Mouse (Mus musculus) layer of hippocampus, postnatal 36 days (tissue): ENCODE results near the gene Adgra1. TPM values are rescaled to one million over a fixed set of nuclear protein-coding genes. Genes with fewer than 3 reads are reported as not detected.

Experiments used
- DNase-seq, 2 experiments: peaks; one replicate each; pipeline ENCODE4 v3.0.0; 2022
- total RNA-seq, 2 experiments: library from RNA; stranded (reverse); gene quantifications; 2 replicates each; pipeline ENCODE4 v1.2.3; 2021

Gene Adgra1
- total RNA-seq, 2 experiments from 2014 or later: 47.9 to 49.6 TPM

- DNase-seq: peak; percentile 28 to 45
Observed at GRCm38 (mm10) chr7:139850152-139850551, 16.2 kb downstream of the Adgra1 start.

DNA sequence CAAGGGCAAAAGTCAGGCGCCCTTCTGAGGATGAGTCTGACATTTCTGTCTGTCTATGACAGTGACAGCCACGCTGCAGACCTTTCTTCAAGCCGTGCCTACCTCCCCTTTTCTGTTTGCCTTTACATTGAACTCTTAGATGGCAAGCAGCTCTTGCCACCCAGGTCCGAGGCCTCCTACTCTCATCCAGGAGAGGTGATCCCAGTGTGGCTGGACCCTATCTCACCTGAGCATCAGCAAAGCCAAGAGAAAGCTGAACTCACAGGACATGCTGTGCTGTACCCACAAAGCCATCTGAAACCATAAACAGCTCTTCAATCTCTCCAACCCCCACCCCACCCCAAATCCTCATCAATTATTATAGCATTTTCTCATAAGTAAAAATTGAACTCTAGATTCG lies 16.7 kb downstream of the Adgra1 start:
- no peak for DNase-seq

- DNase-seq: peak; percentile 40 to 46
Observed at GRCm38 (mm10) chr7:139851098-139851497, 17.1 kb downstream of the Adgra1 start.

DNA sequence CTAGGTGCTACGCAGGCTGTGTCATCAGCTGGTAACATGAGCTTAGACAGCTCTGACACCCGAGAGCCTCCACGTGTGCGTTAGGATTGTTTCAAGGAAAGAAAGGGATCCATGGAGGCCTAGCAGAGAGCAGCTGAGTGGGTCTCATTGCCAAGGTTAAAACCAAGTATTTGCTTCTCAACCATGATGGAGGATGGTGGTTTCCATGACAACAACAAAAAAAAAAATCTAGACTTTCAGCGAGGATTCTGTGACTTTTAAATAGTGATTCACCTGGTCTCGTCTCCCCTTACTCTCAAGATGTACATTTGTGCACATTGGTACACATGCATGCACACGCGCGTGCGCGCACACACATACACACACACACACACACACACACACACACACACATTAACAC lies 21.3 kb downstream of the Adgra1 start:
- no peak for DNase-seq

- DNase-seq: peak; percentile 72 to 76
Observed at GRCm38 (mm10) chr7:139861411-139861810, 27.4 kb downstream of the Adgra1 start.

- no peak for DNase-seq
Observed at GRCm38 (mm10) chr7:139863076-139863475, 29.1 kb downstream of the Adgra1 start.

GRCm38 (mm10) chr7:139864253-139864652 lies 30.3 kb downstream of the Adgra1 start:
- no peak for DNase-seq

DNA sequence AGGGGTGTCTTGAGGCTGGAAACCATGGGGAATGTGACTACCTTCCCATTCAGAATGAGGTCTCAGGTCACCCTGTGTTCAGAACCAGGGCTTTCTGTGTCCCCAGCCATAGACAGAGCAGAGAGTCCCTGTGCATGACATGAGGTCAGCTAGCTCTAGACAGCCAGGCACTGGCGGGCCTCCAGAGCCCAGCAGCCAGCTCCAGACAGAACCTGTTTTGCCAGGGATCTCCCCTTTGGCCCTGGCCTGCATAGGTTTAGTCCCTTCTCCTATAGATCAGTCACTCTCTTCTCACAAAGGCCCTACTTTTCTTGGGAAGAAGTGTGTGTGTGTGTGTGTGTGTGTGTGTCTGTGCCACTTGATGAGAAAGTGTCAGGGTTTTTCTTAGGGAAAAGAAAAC lies 30.9 kb downstream of the Adgra1 start:
- DNase-seq: no peak

DNA sequence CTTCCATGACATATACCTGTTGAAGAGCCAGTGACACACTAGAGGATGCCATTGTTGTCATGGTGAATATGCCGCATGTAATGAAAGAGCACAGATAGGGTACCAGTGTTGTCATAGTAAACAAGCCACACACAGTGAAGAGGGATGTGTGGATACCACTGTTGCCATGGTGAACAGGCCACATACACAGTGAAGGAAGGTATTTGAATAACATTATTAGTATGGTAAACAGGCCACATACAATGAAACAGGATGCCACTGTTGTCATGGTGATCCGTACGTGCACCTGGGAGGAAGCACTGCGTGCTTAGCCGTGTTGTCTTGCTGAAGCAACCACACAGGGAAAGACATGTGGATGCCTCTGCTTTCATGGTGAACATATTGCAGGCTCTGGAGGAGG lies 37.0 kb downstream of the Adgra1 start:
- no peak for DNase-seq

DNA sequence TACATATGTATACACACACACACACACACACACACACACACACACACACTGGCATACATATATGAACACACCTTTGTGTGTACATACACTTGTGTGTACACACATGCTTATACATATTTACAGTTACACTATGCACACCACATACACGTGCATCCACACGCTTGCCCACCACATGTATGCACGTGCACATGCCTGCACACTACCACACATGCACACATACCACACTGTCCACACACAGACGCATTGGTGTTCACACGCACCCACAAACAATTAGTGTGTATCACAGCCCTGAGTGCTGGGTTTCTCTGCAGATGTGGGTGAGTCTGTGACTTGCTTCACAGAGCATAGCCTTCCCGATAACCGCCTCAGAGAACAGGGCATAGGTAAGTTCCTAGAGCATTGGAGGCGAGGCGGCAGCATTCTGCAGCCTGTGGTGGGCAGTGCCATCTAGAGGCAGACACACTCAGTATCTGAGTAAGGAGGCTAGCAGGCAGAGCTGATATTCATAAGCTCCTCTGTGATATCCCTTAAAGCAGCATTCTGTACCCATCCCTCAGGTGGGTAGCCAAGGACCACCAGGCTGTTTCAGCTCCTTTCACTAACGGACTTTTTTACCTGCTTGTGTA lies 43.3 kb downstream of the Adgra1 start:
- DNase-seq: no peak

GRCm38 (mm10) chr7:139878122-139878521 lies 44.1 kb downstream of the Adgra1 start:
- DNase-seq: no peak

DNA sequence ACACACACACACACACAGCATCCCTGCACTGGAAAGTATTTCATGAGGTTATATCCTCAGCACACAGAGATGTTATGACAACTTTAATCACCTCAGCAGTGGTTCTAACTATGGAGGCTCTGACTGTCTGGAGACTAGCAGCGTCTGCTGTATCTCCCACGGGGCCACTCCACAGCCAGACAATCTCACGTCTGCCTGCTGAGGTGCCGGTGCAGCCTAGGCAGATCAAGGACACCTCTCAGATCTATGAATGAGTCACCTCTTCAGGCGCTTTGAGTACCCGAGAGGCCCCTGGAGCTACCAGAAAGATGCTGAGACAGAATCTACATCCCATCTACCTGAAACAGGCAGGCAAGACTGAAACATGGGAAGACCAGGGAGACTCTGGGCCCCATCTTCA lies 44.6 kb downstream of the Adgra1 start:
- DNase-seq: no peak

DNA sequence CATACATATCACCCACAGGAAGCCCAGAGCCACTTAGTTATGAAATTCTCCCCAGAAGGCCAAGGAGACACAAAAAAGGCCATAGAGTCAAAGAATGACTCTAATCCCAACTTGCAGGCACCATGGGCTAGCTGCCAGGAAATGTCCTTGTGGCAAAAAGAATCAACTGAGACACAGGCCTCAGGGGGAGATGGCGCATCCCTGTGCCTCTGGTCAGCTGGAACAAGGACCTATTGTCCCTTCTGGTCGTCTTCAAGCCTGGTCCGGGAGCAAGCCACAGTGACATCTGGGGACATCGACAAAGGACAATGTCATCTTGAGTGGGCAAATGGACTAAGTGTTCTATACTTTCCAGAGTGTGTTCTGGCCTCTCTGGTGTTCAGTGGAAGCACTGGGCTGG lies 49.6 kb downstream of the Adgra1 start:
- DNase-seq: no peak

DNA sequence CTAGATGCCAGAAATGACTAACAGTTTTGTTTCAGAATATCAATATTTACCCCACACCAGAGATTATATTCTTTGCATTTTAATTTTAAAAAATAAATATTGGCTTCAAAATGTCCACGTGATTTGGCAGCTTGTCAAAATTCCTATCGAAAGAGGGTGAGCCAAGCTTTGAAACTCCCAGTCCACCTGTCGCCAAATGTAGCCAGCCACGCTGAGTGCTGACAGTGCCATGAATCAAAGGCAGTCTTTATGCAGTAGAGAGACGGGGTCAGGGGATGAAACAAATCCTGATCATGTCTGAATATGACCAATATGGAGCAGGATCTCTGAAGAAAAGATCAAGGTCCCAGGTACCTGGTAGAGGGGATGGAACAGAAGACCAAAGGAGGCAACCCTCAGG lies 57.8 kb downstream of the Adgra1 start:
- DNase-seq: no peak

DNA sequence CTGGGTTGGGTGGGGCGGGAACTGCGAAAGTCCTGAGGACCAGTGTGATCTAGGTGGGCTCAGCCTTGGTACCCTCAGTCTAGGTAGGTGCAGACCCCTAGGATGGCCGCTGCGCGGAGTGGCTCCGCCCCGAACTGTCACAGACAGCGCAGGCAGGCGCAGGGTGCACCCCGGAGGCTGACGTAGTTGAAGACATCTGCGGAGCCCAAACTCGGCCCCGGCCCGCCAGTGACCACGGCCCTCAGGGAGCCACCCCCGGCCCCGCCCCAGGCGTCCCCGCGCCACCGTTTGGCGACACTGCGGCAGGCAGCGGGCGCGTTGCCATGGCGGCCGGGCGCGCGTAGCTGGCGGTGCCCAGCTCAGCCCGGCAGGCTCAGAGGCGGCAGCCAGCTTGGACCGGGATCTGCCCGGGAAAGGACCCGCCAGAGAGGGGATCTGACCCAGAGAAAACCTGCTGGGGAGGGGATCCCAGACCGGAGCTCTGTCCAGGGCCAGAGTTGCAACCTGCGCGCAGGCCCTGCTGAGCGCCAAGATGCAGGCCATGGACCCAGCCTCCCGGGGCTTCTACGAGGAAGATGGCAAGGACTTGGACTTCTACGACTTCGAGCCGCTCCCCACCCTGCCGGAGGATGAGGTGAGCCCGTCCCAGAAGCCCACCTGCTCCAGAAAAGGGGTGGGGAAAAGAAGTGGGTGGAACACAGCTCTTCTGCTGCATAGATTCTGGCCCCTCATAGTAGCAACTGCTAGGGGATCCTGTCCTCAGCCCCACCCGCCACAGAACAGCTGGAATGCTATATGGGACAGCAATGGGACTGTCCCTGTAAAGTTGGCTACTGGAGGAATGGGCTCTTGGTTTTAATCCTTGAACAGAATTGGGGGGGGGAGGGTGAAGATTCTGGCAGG lies 60.9 kb downstream of the Adgra1 start, which contains the start of gene Kndc1:
TSS of gene Kndc1 (plus strand) at position 42 of the 903 bp plus-strand sequence.
- DNase-seq: peak; percentile 82 to 83

DNA sequence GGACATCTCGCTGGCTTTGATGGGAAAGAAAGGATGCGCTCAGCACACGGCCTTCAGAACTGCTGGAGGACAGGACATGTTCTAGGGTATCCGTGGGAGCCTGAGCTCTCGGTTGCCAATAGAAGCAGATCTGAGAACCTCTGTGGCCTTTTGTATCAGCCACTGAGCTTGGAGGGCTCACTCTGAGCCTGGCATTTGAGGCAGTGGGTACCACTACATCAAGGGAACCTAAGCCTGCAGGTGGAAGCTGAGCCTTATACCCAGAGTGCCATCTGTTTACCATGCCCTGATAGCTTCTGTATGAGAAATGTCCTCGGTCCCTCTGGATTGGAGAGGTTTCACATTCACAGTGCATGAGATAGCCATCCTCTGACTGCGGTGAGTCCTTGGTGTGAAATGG lies 62.3 kb downstream of the Adgra1 start:
- DNase-seq: no peak

- DNase-seq: no peak
Observed at GRCm38 (mm10) chr7:139896796-139897195, 62.8 kb downstream of the Adgra1 start.

DNA sequence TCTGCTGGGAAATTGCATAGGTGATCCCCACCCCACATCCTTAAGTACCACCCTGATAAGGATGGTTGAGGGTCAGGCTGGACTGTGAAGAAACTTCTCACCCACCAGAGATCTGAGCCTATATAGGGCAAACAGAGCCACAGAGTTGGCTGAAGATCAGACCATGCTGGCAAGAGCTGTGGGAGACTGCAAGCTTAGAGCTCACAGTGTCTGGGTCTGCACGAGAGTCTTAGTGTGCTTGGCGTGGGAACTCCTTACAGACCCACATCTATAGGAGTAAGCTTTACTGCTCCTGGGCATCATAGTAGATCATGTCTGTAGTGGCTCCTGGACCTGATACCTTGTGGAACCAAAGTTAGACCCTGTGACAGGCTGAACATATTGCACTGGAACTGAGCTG lies 64.6 kb downstream of the Adgra1 start:
- no peak for DNase-seq

GRCm38 (mm10) chr7:139899505-139899904 lies 65.5 kb downstream of the Adgra1 start:
- DNase-seq: no peak

GRCm38 (mm10) chr7:139900456-139900855 lies 66.5 kb downstream of the Adgra1 start:
- DNase-seq: no peak

- no peak for DNase-seq
Observed at GRCm38 (mm10) chr7:139900896-139901295, 66.9 kb downstream of the Adgra1 start.

DNA sequence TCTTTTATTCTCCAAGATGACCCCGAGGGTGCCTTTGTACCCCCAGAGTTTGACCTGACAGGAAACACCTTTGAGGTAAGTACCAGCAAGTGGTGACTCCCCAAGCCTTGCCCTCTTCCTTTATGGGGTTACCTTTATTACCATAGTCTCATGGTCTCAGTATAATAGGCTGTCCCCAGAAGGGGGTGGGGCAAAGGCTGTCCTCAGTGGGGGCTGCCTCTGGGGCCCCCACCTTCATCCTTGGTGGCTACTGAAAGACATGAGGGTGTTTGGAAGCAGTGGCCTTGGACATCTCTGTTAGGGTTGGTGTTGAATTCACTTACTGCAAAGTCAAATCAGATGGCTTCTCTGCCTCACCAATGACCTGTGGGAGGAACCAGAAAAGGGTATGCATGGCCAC lies 68.0 kb downstream of the Adgra1 start:
- no peak for DNase-seq

GRCm38 (mm10) chr7:139905261-139905660 lies 71.3 kb downstream of the Adgra1 start:
- DNase-seq: no peak

DNA sequence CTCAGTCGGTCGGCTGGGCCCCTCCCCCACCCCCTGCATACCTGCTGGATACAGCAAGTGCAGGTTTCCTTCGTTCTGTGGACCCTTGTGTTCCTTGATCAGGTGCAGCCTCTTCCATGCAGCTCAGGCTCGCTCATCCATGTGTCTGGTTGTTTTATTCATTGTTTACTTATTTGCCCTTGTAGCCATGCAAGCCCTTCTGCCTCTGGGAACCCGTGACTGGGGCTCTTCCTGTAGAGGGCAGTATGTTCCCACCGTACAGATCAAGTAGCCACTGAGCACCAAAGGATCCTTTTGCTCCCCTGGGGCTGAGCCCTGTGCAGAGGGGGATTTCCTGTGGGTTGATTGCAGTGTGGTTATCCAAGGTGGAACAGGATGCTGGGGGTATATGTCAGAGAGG lies 71.7 kb downstream of the Adgra1 start:
- DNase-seq: no peak
